ENCODE assay signal across 8 mouse cellular contexts in genomic region chr4:139602357-139603244, GRCm38 (mm10). TPM values are rescaled to one million over a fixed set of nuclear protein-coding genes. Genes with fewer than 3 reads are reported as not detected.
DNase-seq lines count a peak whose midpoint lies in the region; ATAC-seq and TF ChIP-seq lines count a peak whose summit lies in the region.
"Had no signal": no experiment of that assay in that cellular context is flagged by ENCODE, and none has a peak within 500 bp of the region (broad histone marks: within the 10 kb centered on the region; RNA-seq: fewer than 3 reads in every experiment).

Gene Gm21969, plus strand, starts transcription at chr4:139603186.

- no peaks in the 10 kb centered on the region for H3K27me3 ChIP-seq in embryonic facial prominence, embryonic 10.5 days (replicated peaks; ENCODE audit: low read depth, poor library complexity, severe bottlenecking)
- H3K27me3 ChIP-seq in hindbrain, postnatal 0 days (ENCODE audit: insufficient read depth, low read length), result no peaks in the 10 kb centered on the region
- H3K27me3 ChIP-seq in liver, embryonic 12.5 days (replicated peaks), result peaks cover 25% of the 10 kb centered on the region

- DNase-seq in ovary, postnatal 36 days (ENCODE audit: low spot score), result peak; percentile 51
- DNase-seq in ovary, postnatal 14 days (ENCODE audit: low spot score), result no peak
- peak; percentile 67 for DNase-seq in embryonic facial prominence, embryonic 10.5 days (ENCODE audit: low spot score)
- DNase-seq in hindbrain, postnatal 0 days (ENCODE audit: low spot score), result peak; percentile 52

- no peak within 1 kb of the TSS for H3K4me3 ChIP-seq in embryonic facial prominence, embryonic 10.5 days
- H3K4me3 ChIP-seq in hindbrain, postnatal 0 days (ENCODE audit: low read length), result no peak within 1 kb of the TSS
- H3K4me3 ChIP-seq in liver, embryonic 12.5 days, result no peak within 1 kb of the TSS

- H3K4me1 ChIP-seq in embryonic facial prominence, embryonic 10.5 days, result peaks cover 56% of the 10 kb centered on the region
- H3K4me1 ChIP-seq in hindbrain, postnatal 0 days (ENCODE audit: insufficient read depth, low read length), result peaks cover 26% of the 10 kb centered on the region
- peaks cover 57% of the 10 kb centered on the region for H3K4me1 ChIP-seq in liver, embryonic 12.5 days

- no peak within 1 kb of the TSS for H3K4me2 ChIP-seq in hindbrain, postnatal 0 days (ENCODE audit: low read depth, low read length)
- no peak within 1 kb of the TSS for H3K4me2 ChIP-seq in liver, embryonic 12.5 days

- ATAC-seq in activated CD4-positive, CD25-positive, alpha-beta regulatory T cell, adult 4 months, result peak; percentile 43
- ATAC-seq in hindbrain, postnatal 0 days, result no peak
- ATAC-seq in liver, embryonic 12.5 days, result no peak
- ATAC-seq in neutrophil, adult 5-6 weeks (ENCODE audit: extremely low read depth, insufficient number of reproducible peaks, low FRiP score, poor library complexity, severe bottlenecking), result peak; percentile 73

- H3K27ac ChIP-seq in embryonic facial prominence, embryonic 10.5 days (replicated peaks), result peak within 1 kb of the TSS; percentile 75
- peak within 1 kb of the TSS; percentile 17; the same call in 1 of the 2 replicates for H3K27ac ChIP-seq in hindbrain, postnatal 0 days
- H3K27ac ChIP-seq in liver, embryonic 12.5 days, result peak within 1 kb of the TSS; percentile 71

- peak; percentile 88 for TF ChIP-seq CTCF in hindbrain, postnatal 0 days (IDR thresholded peaks at IDR 0.05; ENCODE audit: low read depth)

- H3K9ac ChIP-seq in hindbrain, postnatal 0 days (replicated peaks; ENCODE audit: low read length), result 0 out of 2 replicates have a peak within 1 kb of the TSS, but pooled peaks have one; percentile 2
- no peak within 1 kb of the TSS for H3K9ac ChIP-seq in liver, embryonic 12.5 days

- 50% methylated on average over 14 of the region's 14 CpGs for WGBS in embryonic facial prominence, embryonic 10.5 days
- 52% methylated on average over 14 of the region's 14 CpGs for WGBS in hindbrain, postnatal 0 days
- WGBS in liver, embryonic 12.5 days (ENCODE audit: insufficient replicate concordance), result 38% methylated on average over 14 of the region's 14 CpGs

- no peaks in the 10 kb centered on the region for H3K9me3 ChIP-seq in embryonic facial prominence, embryonic 10.5 days
- no peaks in the 10 kb centered on the region for H3K9me3 ChIP-seq in hindbrain, postnatal 0 days (ENCODE audit: low read length)
- H3K9me3 ChIP-seq in liver, embryonic 12.5 days (replicated peaks), result no peaks in the 10 kb centered on the region

- H3K36me3 ChIP-seq in embryonic facial prominence, embryonic 10.5 days (replicated peaks), result peaks cover 30% of the 10 kb centered on the region
- H3K36me3 ChIP-seq in hindbrain, postnatal 0 days (ENCODE audit: insufficient read depth, low read length), result peaks cover 8% of the 10 kb centered on the region; the same call in 1 of the 2 replicates
- H3K36me3 ChIP-seq in liver, embryonic 12.5 days, result peaks cover 18% of the 10 kb centered on the region

RNA-seq across cellular contexts. Expression of gene Gm21969, which starts in this region (rescaled TPM):
- polyA plus RNA-seq in activated CD4-positive, CD25-positive, alpha-beta regulatory T cell, adult 4 months (2017; shearing (Covaris generic)), result not detected
- polyA plus RNA-seq in embryonic facial prominence, embryonic 10.5 days (2016; fragmentation: Nextera tagmentation; extraction: Ambion mirVana), result not detected in 2 replicates
- total RNA-seq in hindbrain, postnatal 0 days (2014; rRNA removed), result not detected in 2 replicates
- not detected in 2 replicates for polyA plus RNA-seq in hindbrain, postnatal 0 days (2015; fragmentation: Nextera tagmentation; extraction: Ambion mirVana)
- not detected in 2 replicates for polyA plus RNA-seq in liver, embryonic 12.5 days (2016; fragmentation: Nextera tagmentation; extraction: Ambion mirVana)
- 0.49 TPM in 1 of 2 replicates, not detected in the other for total RNA-seq in neutrophil, adult 5-6 weeks (2017)
- total RNA-seq: layer of hippocampus, adult 18-20 months had no signal

Comparison
In these comparisons a context has a peak if more than half of its experiments do, and no peak if none do; other contexts are left out.
1. Peak in ATAC-seq in activated CD4-positive, CD25-positive, alpha-beta regulatory T cell, adult 4 months; RNA of the gene not detected or under 1 TPM.
2. Peak in DNase-seq and H3K27ac ChIP-seq in embryonic facial prominence, embryonic 10.5 days; RNA of the gene not detected or under 1 TPM.
3. Peak in DNase-seq, H3K27ac ChIP-seq and H3K9ac ChIP-seq in hindbrain, postnatal 0 days; RNA of the gene not detected or under 1 TPM.
4. Peak in ATAC-seq in neutrophil, adult 5-6 weeks; RNA of the gene not detected or under 1 TPM.
5. H3K27ac ChIP-seq: peak in every context shown above with its lines; median percentile 75 in embryonic facial prominence, embryonic 10.5 days; 71 in liver, embryonic 12.5 days; 17 in hindbrain, postnatal 0 days.